Mouse (Mus musculus) midbrain, embryonic 10.5 days (tissue): Measurements from ENCODE around the gene Adgrg2. TPM values are rescaled to one million over a fixed set of nuclear protein-coding genes. Genes with fewer than 3 reads are reported as not detected.

Source experiments
- DNase-seq: peaks from one replicate; pipeline ENCODE4 v3.0.0-alpha.2; 2017; ENCODE audit warnings: low spot score
- H3K27ac ChIP-seq: fragments of 300-500 bp; sonication (generic); replicated peaks from 2 replicates; pipeline ENCODE4 v1.5.1; 2016; ENCODE audit warnings: mild to moderate bottlenecking
- H3K27me3 ChIP-seq: fragments of 300-500 bp; sonication (generic); 2 replicates; pipeline ENCODE4 v1.6.1; 2016; ENCODE audit warnings: low read depth, mild to moderate bottlenecking; ENCODE audit not compliant: poor library complexity, severe bottlenecking
- H3K36me3 ChIP-seq: fragments of 300-500 bp; sonication (generic); 2 replicates; pipeline ENCODE4 v1.6.1; 2016; ENCODE audit warnings: mild to moderate bottlenecking, moderate library complexity
- H3K4me1 ChIP-seq: fragments of 300-500 bp; sonication (generic); 2 replicates; pipeline ENCODE4 v1.6.1; 2016
- H3K4me3 ChIP-seq: fragments of 300-500 bp; sonication (generic); 2 replicates; pipeline ENCODE4 v1.5.1; 2016; ENCODE audit warnings: mild to moderate bottlenecking, moderate library complexity
- H3K9me3 ChIP-seq: fragments of 300-500 bp; sonication (generic); replicated peaks from 2 replicates; pipeline ENCODE4 v1.6.1; 2016; ENCODE audit warnings: mild to moderate bottlenecking
- WGBS: fragments of 180-500 bp; shearing (Covaris S2); methylation state at CpG from one replicate; pipeline ENCODE4 v1.1.7; 2016; 5-methylcytosine and 5-hydroxymethylcytosine counted together
- polyA plus RNA-seq: library from polyadenylated mRNA; unstranded; fragments of >200 nt; fragmentation: Nextera tagmentation; extraction: Ambion mirVana; gene quantifications from 2 replicates; pipeline ENCODE4 v1.2.1, GENCODE M21; 2016

The Adgrg2 gene
- polyA plus RNA-seq, 1 experiment from 2014 or later = 0.32 TPM

GRCm38 (mm10) chrX:160516027-160516426 lies 125.5 kb downstream of the Adgrg2 start:
- Histone ChIP-seq H3K27ac (no peak overlapping the region), H3K27me3 (peaks cover 83% of the 10 kb centered on the region), H3K4me1 (peaks cover 6% of the 10 kb centered on the region; the same call in 1 of the 2 replicates), H3K36me3 (no peaks in the 10 kb centered on the region), H3K4me3 (no peak overlapping the region), H3K9me3 (no peaks in the 10 kb centered on the region)
- no peak for DNase-seq

- no peak overlapping the region for H3K4me3 ChIP-seq
- H3K27ac ChIP-seq = no peak overlapping the region
- peaks cover 23% of the 10 kb centered on the region for H3K36me3 ChIP-seq
- no peaks in the 10 kb centered on the region for H3K9me3 ChIP-seq
- no peaks in the 10 kb centered on the region for H3K4me1 ChIP-seq
- no peak for DNase-seq
- 82% methylated on average over 2 of the region's 2 CpGs for WGBS
- peaks cover 59% of the 10 kb centered on the region for H3K27me3 ChIP-seq
Measured at GRCm38 (mm10) chrX:160542772-160543171, 152.3 kb downstream of the Adgrg2 start.

Other genes starting within 250 kb of the Adgrg2 start
- 16.8 and 21.5 TPM in 2 replicates for gene Phka2, start 111.5 kb downstream of the Adgrg2 start, polyA plus RNA-seq